Mouse (Mus musculus) olfactory bulb, adult 2 months (tissue): ENCODE data around the gene Rab31. TPM values are rescaled to one million over a fixed set of nuclear protein-coding genes. Genes with fewer than 3 reads are reported as not detected.

Source experiments
- H3K27ac ChIP-seq: fragments of 200-500 bp; 2 replicates; pipeline ENCODE4 v1.5.1; 2012; ENCODE audit warnings: low read depth, low read length; ENCODE audit not compliant: insufficient read depth
- H3K4me1 ChIP-seq: fragments of 200-500 bp; 2 replicates; pipeline ENCODE4 v1.6.1; 2012; ENCODE audit warnings: low read length; ENCODE audit not compliant: control insufficient read depth, insufficient read depth
- H3K4me3 ChIP-seq: fragments of 200-500 bp; 2 replicates; pipeline ENCODE4 v1.5.1; 2012; ENCODE audit warnings: mild to moderate bottlenecking, low read depth, low read length, moderate library complexity; ENCODE audit not compliant: insufficient read depth
- CTCF ChIP-seq: fragments of 200-500 bp; IDR thresholded peaks from 2 replicates; pipeline ENCODE4 v1.5.1; 2012; ENCODE audit warnings: low read depth, mild to moderate bottlenecking, low read length, moderate library complexity; ENCODE audit not compliant: insufficient read depth
- POLR2A ChIP-seq: fragments of 200-500 bp; IDR thresholded peaks from 2 replicates; pipeline ENCODE4 v1.6.1; 2012; ENCODE audit warnings: mild to moderate bottlenecking, low read depth, low read length, moderate library complexity; ENCODE audit not compliant: insufficient read depth
- WGBS: fragments of 180-500 bp; shearing (Covaris S2); methylation state at CpG from one replicate; pipeline ENCODE4 v1.1.7; 2018; 5-methylcytosine and 5-hydroxymethylcytosine counted together
- polyA plus RNA-seq: library from polyadenylated mRNA; stranded (reverse); fragments of >200 nt; gene quantifications from 2 replicates; pipeline ENCODE4 v1.2.4, GENCODE M21; 2012; ENCODE audit warnings: low replicate concordance; ENCODE audit not compliant: missing spikeins, insufficient read depth, insufficient read length

The Rab31 gene
- polyA plus RNA-seq, 1 experiment: not detected

- no peak for TF ChIP-seq CTCF
- no peak for TF ChIP-seq POLR2A
- 96% methylated on average over 2 of the region's 2 CpGs for WGBS
- peaks cover 4% of the 10 kb centered on the region; the same call in 1 of the 2 replicates for H3K4me1 ChIP-seq
- no peak overlapping the region for H3K4me3 ChIP-seq
- no peak overlapping the region for H3K27ac ChIP-seq
These were observed 37.5 kb downstream of the Rab31 start for GRCm38 (mm10) chr17:65735088-65735487.

GRCm38 (mm10) chr17:65732666-65733065 lies 39.9 kb downstream of the Rab31 start:
- no peak overlapping the region for H3K27ac ChIP-seq
- WGBS: 75% methylated on average over 4 of the region's 4 CpGs
- no peak overlapping the region for H3K4me3 ChIP-seq
- TF ChIP-seq POLR2A: no peak
- TF ChIP-seq CTCF: no peak
- H3K4me1 ChIP-seq: peaks cover 3% of the 10 kb centered on the region; the same call in 1 of the 2 replicates

GRCm38 (mm10) chr17:65731710-65732109 lies 40.8 kb downstream of the Rab31 start:
- no peak overlapping the region for H3K4me3 ChIP-seq
- no peak overlapping the region for H3K27ac ChIP-seq
- TF ChIP-seq CTCF (no peak), POLR2A (no peak)
- 92% methylated on average over 9 of the region's 9 CpGs for WGBS
- H3K4me1 ChIP-seq: 0 out of 2 replicates have a peak, but pooled peaks cover under 1% of the 10 kb centered on the region

GRCm38 (mm10) chr17:65729945-65730741 lies 42.4 kb downstream of the Rab31 start:
- WGBS: 58% methylated on average over 16 of the region's 16 CpGs
- TF ChIP-seq POLR2A (no peak), CTCF (no peak)
- Histone ChIP-seq H3K4me3 (no peak overlapping the region), H3K27ac (no peak overlapping the region), H3K4me1 (peaks cover 10% of the 10 kb centered on the region; the same call in 1 of the 2 replicates)

- no peak overlapping the region for H3K4me3 ChIP-seq
- TF ChIP-seq CTCF (no peak), POLR2A (no peak)
- H3K27ac ChIP-seq: no peak overlapping the region
- WGBS: 73% methylated on average over 5 of the region's 5 CpGs
- peaks cover 15% of the 10 kb centered on the region for H3K4me1 ChIP-seq
These were observed 45.8 kb downstream of the Rab31 start for GRCm38 (mm10) chr17:65726755-65727154.

- WGBS: 66% methylated on average over 6 of the region's 6 CpGs
- peaks cover 15% of the 10 kb centered on the region for H3K4me1 ChIP-seq
- H3K27ac ChIP-seq: no peak overlapping the region
- no peak overlapping the region for H3K4me3 ChIP-seq
- TF ChIP-seq POLR2A (no peak), CTCF (no peak)
These were observed 46.3 kb downstream of the Rab31 start for GRCm38 (mm10) chr17:65726274-65726673.

- WGBS: 83% methylated on average over 2 of the region's 2 CpGs
- no peak for TF ChIP-seq CTCF
- no peak for TF ChIP-seq POLR2A
- peaks cover 15% of the 10 kb centered on the region for H3K4me1 ChIP-seq
- H3K27ac ChIP-seq: no peak overlapping the region
- no peak overlapping the region for H3K4me3 ChIP-seq
These were observed 46.7 kb downstream of the Rab31 start for GRCm38 (mm10) chr17:65725814-65726213.

GRCm38 (mm10) chr17:65725381-65725780 lies 47.2 kb downstream of the Rab31 start:
- TF ChIP-seq POLR2A: no peak
- no peak for TF ChIP-seq CTCF
- H3K27ac ChIP-seq: no peak overlapping the region
- no peak overlapping the region for H3K4me3 ChIP-seq
- 38% methylated on average over 8 of the region's 8 CpGs for WGBS
- peaks cover 15% of the 10 kb centered on the region for H3K4me1 ChIP-seq

- Histone ChIP-seq H3K4me3 (no peak overlapping the region), H3K27ac (no peak overlapping the region), H3K4me1 (peaks cover 15% of the 10 kb centered on the region)
- 81% methylated on average over 11 of the region's 11 CpGs for WGBS
- TF ChIP-seq CTCF (no peak), POLR2A (no peak)
These were observed 48.3 kb downstream of the Rab31 start for GRCm38 (mm10) chr17:65724254-65724653.

GRCm38 (mm10) chr17:65723633-65724032 lies 48.9 kb downstream of the Rab31 start:
- Histone ChIP-seq H3K27ac (no peak overlapping the region), H3K4me3 (no peak overlapping the region), H3K4me1 (peaks cover 15% of the 10 kb centered on the region)
- TF ChIP-seq POLR2A (no peak), CTCF (no peak)
- WGBS: 93% methylated on average over 8 of the region's 8 CpGs
